Mouse (Mus musculus) kidney, postnatal 0 days (tissue): ENCODE measurements around the gene Nol8. TPM values are rescaled to one million over a fixed set of nuclear protein-coding genes. Genes with fewer than 3 reads are reported as not detected.
A peak's percentile ranks its signal among the peaks of the same experiment; 100 is the strongest.

ENCODE experiments used
- ATAC-seq: fragments of 200-750 bp; cut with Nextera tagmentation; replicated peaks from 2 replicates; pipeline ENCODE4 v1.8.0; 2017; ENCODE audit warnings: low read depth, moderate number of reproducible peaks, moderate TSS enrichment, moderate library complexity; ENCODE audit not compliant: low FRiP score
- DNase-seq: peaks from one replicate; pipeline ENCODE4 v3.0.0-alpha.2; 2016; ENCODE audit warnings: low spot score
- H3K27ac ChIP-seq: fragments of 300-500 bp; sonication (generic); 2 replicates; pipeline ENCODE4 v1.5.1; 2014; ENCODE audit warnings: mild to moderate bottlenecking
- H3K27me3 ChIP-seq: fragments of 300-500 bp; sonication (generic); 2 replicates; pipeline ENCODE4 v1.6.1; 2014; ENCODE audit warnings: low read length, mixed read lengths; ENCODE audit not compliant: insufficient read depth
- H3K36me3 ChIP-seq: fragments of 300-500 bp; sonication (generic); 2 replicates; pipeline ENCODE4 v1.6.1; 2014; ENCODE audit warnings: low read length, mixed read lengths; ENCODE audit not compliant: insufficient read depth
- H3K4me1 ChIP-seq: fragments of 300-500 bp; sonication (generic); replicated peaks from 2 replicates; pipeline ENCODE4 v1.6.1; 2014; ENCODE audit warnings: antibody characterized with exemption, low read length, mixed read lengths; ENCODE audit not compliant: insufficient read depth
- H3K4me2 ChIP-seq: fragments of 300-500 bp; sonication (generic); 2 replicates; pipeline ENCODE4 v1.6.1; 2014; ENCODE audit warnings: mild to moderate bottlenecking, low read length, moderate library complexity, mixed read lengths
- H3K4me3 ChIP-seq: fragments of 300-500 bp; sonication (generic); replicated peaks from 2 replicates; pipeline ENCODE4 v1.5.1; 2014; ENCODE audit warnings: low read depth, low read length
- H3K9ac ChIP-seq: fragments of 300-500 bp; sonication (generic); 2 replicates; pipeline ENCODE4 v1.6.1; 2014; ENCODE audit warnings: low read depth, low read length
- H3K9me3 ChIP-seq: fragments of 300-500 bp; sonication (generic); replicated peaks from 2 replicates; pipeline ENCODE4 v1.6.1; 2016; ENCODE audit warnings: low read length, inconsistent platforms, mixed read lengths
- CTCF ChIP-seq: IDR thresholded peaks from 2 replicates; pipeline ENCODE4 v1.5.1; 2016; ENCODE audit warnings: antibody characterized with exemption, low read depth, mild to moderate bottlenecking, moderate library complexity
- WGBS: fragments of 180-500 bp; shearing (Covaris S2); extraction: QIAGEN DNeasy Blood & Tissue Kit; methylation state at CpG from one replicate; pipeline ENCODE4 v1.1.7; 2014; 5-methylcytosine and 5-hydroxymethylcytosine counted together
- polyA plus RNA-seq: library from polyadenylated mRNA; unstranded; fragments of >200 nt; fragmentation: Nextera tagmentation; extraction: Ambion mirVana; gene quantifications from 2 replicates; pipeline ENCODE4 v1.2.1, GENCODE M21; 2015

Gene Nol8
- polyA plus RNA-seq, 1 experiment from 2014 or later = 19.3 TPM

DNA sequence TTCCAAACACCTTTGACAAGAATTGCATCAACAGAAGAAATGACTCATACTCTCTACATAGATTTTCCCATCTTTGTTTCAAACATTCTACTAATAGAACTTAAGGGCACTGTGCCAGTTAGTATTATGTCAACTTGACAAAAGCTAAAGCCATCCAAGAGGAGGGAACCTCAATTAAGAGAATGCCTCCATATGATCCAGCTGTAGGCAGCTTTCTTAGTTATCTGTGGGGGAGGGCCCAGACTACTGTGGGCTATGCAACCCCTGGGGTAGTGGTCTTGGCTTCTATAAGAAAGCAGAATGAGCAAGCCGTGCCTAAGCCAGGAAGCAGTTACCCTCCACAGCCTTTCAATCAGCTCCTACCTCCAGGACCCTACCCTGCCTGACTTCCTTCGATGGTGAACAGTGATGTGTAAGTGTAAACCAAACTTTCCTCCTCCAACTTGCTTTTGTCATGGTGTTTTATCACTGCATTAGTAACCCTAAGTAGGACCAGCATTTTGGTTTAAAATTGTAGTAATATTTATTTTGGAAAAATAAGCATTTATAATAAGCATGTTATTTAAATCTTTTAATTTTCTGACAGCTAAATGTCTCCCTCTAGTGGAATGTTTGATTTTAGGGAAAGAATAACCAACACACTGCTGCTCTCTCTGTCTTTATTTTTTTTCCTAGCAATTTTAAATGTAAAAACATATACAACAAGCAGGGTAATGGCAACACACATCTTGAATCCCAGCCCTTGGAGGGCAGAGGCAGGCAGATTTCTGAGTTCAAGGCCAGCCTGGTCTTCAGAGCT is 7.9 kb upstream of the Nol8 start:
- TF ChIP-seq CTCF = peak; percentile 77
- no peaks in the 10 kb centered on the region for H3K9me3 ChIP-seq
- no peak overlapping the region for H3K4me3 ChIP-seq
- H3K9ac ChIP-seq = no peak overlapping the region
- H3K27me3 ChIP-seq = no peaks in the 10 kb centered on the region
- no peak overlapping the region for H3K27ac ChIP-seq
- WGBS = 72% methylated on average over 2 of the region's 2 CpGs
- H3K4me2 ChIP-seq = no peak overlapping the region
- ATAC-seq (no peak; the same call in 1 of the 2 replicates), DNase-seq (peak; percentile 69)
- H3K4me1 ChIP-seq = no peaks in the 10 kb centered on the region
- H3K36me3 ChIP-seq = no peaks in the 10 kb centered on the region

DNA sequence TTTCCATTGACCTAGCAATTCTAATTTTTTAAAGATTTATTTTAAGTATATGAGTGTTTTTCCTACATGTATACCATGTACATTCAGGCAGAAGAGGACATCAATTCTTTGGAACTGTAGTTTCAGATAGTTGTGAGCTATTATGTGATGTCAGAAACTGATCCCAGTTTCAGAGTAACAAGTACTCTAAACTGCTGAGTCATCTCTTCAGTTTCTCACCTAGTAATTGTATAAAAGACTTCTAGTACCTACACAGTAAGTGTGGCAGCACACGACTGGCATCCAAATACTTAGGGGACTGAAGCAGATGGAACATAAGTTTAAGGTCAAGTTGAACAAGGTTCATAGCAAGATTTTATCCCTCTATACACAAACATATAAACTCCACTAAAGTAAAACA is 6.9 kb upstream of the Nol8 start:
- no peak overlapping the region for H3K4me2 ChIP-seq
- H3K4me3 ChIP-seq = no peak overlapping the region
- H3K27me3 ChIP-seq = no peaks in the 10 kb centered on the region
- H3K27ac ChIP-seq = no peak overlapping the region
- 91% methylated on average over 1 of the region's 1 CpGs for WGBS
- TF ChIP-seq CTCF = no peak
- no peak overlapping the region for H3K9ac ChIP-seq
- no peaks in the 10 kb centered on the region for H3K36me3 ChIP-seq
- no peaks in the 10 kb centered on the region for H3K9me3 ChIP-seq
- no peaks in the 10 kb centered on the region for H3K4me1 ChIP-seq
- no peak for ATAC-seq
- DNase-seq = no peak

DNA sequence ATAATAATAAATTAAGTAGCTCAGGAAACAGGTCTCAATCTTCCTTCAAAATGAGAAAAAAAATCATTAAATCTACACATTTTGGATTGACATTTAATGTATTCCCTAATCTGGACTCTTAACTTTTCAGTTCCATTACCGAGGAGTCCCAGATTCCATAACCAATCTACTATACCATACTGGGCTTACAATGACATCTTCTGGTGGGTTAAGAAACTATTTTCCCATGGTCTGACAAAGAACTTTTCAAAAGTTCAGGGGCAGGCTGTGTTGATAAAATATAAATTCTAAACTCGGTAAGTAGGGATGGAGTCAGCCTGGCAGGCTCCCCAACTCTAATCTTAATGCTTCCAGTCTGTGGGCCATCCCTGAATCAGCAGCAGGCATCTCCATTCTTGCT is 1.7 kb upstream of the Nol8 start:
- WGBS = 39% methylated on average over 2 of the region's 2 CpGs
- no peak overlapping the region for H3K9ac ChIP-seq
- H3K4me1 ChIP-seq = 0 out of 2 replicates have a peak, but pooled peaks cover 6% of the 10 kb centered on the region
- no peak overlapping the region for H3K4me3 ChIP-seq
- peak; percentile 32; the same call in 1 of the 2 replicates for TF ChIP-seq CTCF
- no peaks in the 10 kb centered on the region for H3K27me3 ChIP-seq
- H3K27ac ChIP-seq = no peak overlapping the region
- peak; percentile 29 for DNase-seq
- H3K4me2 ChIP-seq = no peak overlapping the region
- H3K36me3 ChIP-seq = no peaks in the 10 kb centered on the region
- ATAC-seq = no peak
- H3K9me3 ChIP-seq = no peaks in the 10 kb centered on the region

DNA sequence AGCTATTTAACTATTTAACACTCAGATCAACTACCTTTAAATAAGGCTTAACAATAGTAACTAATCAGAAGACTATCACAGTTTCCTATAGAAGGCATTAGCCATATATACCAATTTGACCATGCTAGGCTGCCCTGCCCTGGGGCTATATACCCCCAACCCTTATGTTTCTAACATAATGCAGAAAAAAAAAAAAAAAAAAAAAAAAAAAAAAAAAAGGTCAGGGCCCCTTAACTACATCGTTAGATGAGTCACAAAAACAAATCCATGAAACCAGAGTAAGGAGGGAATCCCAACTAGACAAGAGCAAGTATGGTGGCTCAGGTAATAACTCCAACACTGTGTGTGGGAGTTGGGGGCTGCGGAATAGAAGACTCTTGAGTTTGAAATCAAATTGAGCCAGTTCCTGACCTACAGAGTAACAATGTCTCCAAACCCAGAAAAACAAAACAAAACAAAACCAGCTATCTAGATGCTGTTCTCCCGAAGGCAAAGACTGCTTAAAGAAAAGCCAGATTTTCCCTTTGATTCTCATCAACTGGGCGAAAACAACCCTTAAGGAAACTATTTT is 1.0 kb upstream of the Nol8 start:
- H3K4me2 ChIP-seq = peak overlapping the region; percentile 91
- H3K27ac ChIP-seq = no peak overlapping the region
- H3K36me3 ChIP-seq = no peaks in the 10 kb centered on the region
- WGBS = 0% methylated on average over 4 of the region's 4 CpGs
- no peak for TF ChIP-seq CTCF
- no peaks in the 10 kb centered on the region for H3K27me3 ChIP-seq
- peak overlapping the region; percentile 77 for H3K4me3 ChIP-seq
- H3K4me1 ChIP-seq = 0 out of 2 replicates have a peak, but pooled peaks cover 6% of the 10 kb centered on the region
- no peak for ATAC-seq
- H3K9ac ChIP-seq = peak overlapping the region; percentile 60
- no peaks in the 10 kb centered on the region for H3K9me3 ChIP-seq
- no peak for DNase-seq

DNA sequence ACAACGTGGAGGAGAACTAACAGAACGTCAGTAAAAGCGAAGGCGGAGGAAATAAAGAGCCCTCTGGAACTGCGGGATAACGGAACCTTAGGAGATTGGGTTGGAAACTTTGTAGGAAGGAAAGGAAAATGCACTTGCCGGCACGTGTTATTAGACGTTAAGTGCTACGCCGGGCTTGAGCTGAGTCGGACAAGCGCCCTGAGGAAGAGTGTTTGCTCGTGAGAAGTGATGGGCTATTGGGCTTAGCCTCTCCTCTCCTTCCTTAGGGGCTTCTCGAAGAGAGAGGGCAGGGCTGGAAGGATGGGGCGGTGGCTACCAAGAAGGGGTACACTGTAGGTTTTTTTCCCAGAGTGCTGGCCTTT is 283 bp downstream of the Nol8 start:
- H3K4me3 ChIP-seq = peak overlapping the region; percentile 77
- peak overlapping the region; percentile 67 for H3K9ac ChIP-seq
- no peak for DNase-seq
- H3K4me1 ChIP-seq = 0 out of 2 replicates have a peak, but pooled peaks cover 6% of the 10 kb centered on the region
- under 1% methylated on average over 16 of the region's 16 CpGs for WGBS
- no peaks in the 10 kb centered on the region for H3K9me3 ChIP-seq
- ATAC-seq = peak; percentile 70
- H3K4me2 ChIP-seq = peak overlapping the region; percentile 91
- H3K27ac ChIP-seq = peak overlapping the region; percentile 73
- no peaks in the 10 kb centered on the region for H3K27me3 ChIP-seq
- no peak for TF ChIP-seq CTCF
- H3K36me3 ChIP-seq = no peaks in the 10 kb centered on the region

DNA sequence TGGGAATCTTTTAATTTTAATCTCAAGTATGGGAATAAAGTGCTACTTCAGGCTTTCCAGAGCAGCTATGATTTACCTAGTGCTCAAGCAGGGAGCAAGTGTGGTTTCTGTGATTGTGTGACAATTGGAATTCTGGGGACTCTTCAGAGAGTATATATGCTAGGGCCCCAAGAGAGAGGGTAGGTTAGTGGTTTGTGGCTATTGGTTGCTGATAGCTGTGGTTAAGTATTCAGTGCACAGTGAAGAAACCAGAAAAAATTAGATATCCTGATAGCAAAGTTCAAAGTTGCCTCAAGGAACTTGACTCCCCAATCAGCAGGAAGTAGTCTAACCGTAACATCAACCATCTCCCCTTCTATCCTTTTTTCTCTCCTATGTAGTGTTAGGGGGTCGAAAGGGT is 24.9 kb downstream of the Nol8 start:
- no peaks in the 10 kb centered on the region for H3K27me3 ChIP-seq
- H3K9ac ChIP-seq = no peak overlapping the region
- no peak overlapping the region for H3K4me2 ChIP-seq
- 0 out of 2 replicates have a peak, but pooled peaks cover 4% of the 10 kb centered on the region for H3K4me1 ChIP-seq
- peaks cover 19% of the 10 kb centered on the region for H3K36me3 ChIP-seq
- ATAC-seq (no peak), DNase-seq (no peak)
- no peak for TF ChIP-seq CTCF
- no peak overlapping the region for H3K27ac ChIP-seq
- H3K9me3 ChIP-seq = no peaks in the 10 kb centered on the region
- no peak overlapping the region for H3K4me3 ChIP-seq
- WGBS = 89% methylated on average over 2 of the region's 2 CpGs
